Mouse (Mus musculus): ENCODE results near the gene Muc1. TPM values are rescaled to one million over a fixed set of nuclear protein-coding genes. Genes with fewer than 3 reads are reported as not detected.
A peak's percentile ranks its signal among the peaks of the same experiment; 100 is the strongest.

Muc1 gene
- polyA plus RNA-seq, 1 experiment from 2014 or later = 0.56 TPM

GRCm38 (mm10) chr3:89195979-89196877, 32.6 kb upstream of the Muc1 start:
- H3K27me3 ChIP-seq (replicated peaks) = no peaks in the 10 kb centered on the region
- peak overlapping the region; percentile 80 for H3K27ac ChIP-seq (replicated peaks)
- peaks cover 11% of the 10 kb centered on the region for H3K4me1 ChIP-seq
- H3K9ac ChIP-seq (replicated peaks) = peak overlapping the region; percentile 55
- peak overlapping the region; percentile 66 for H3K4me2 ChIP-seq
- no peaks in the 10 kb centered on the region for H3K36me3 ChIP-seq
- H3K4me3 ChIP-seq (replicated peaks) = peak overlapping the region; percentile 44
- 9% methylated on average over 33 of the region's 33 CpGs for WGBS
- no peaks in the 10 kb centered on the region for H3K9me3 ChIP-seq (replicated peaks)
- peak; percentile 95 for ATAC-seq (ENCODE audit: low FRiP score)

GRCm38 (mm10) chr3:89199839-89200238, 29.0 kb upstream of the Muc1 start:
- Histone ChIP-seq H3K4me2 (no peak overlapping the region), H3K36me3 (peaks cover 4% of the 10 kb centered on the region; the same call in 1 of the 2 replicates), H3K4me3 (replicated peaks) (no peak overlapping the region), H3K27ac (replicated peaks) (no peak overlapping the region), H3K4me1 (peaks cover 22% of the 10 kb centered on the region), H3K9ac (replicated peaks) (no peak overlapping the region), H3K27me3 (replicated peaks) (no peaks in the 10 kb centered on the region), H3K9me3 (replicated peaks) (no peaks in the 10 kb centered on the region)
- ATAC-seq (ENCODE audit: low FRiP score) = no peak
- 85% methylated on average over 3 of the region's 3 CpGs for WGBS

GRCm38 (mm10) chr3:89202253-89203141, 26.4 kb upstream of the Muc1 start, which contains the start of gene Gba:
Gene Gba, plus strand, starts transcription at chr3:89202928.
- peak within 1 kb of the TSS; percentile 62 for H3K4me3 ChIP-seq (replicated peaks)
- H3K9ac ChIP-seq (replicated peaks) = peak within 1 kb of the TSS; percentile 63
- ATAC-seq (ENCODE audit: low FRiP score) = peak; percentile 89
- H3K4me1 ChIP-seq = peaks cover 11% of the 10 kb centered on the region
- no peaks in the 10 kb centered on the region for H3K9me3 ChIP-seq (replicated peaks)
- peaks cover 28% of the 10 kb centered on the region for H3K36me3 ChIP-seq
- H3K27me3 ChIP-seq (replicated peaks) = no peaks in the 10 kb centered on the region
- H3K4me2 ChIP-seq = peak within 1 kb of the TSS; percentile 77
- H3K27ac ChIP-seq (replicated peaks) = peak within 1 kb of the TSS; percentile 66
- 26% methylated on average over 13 of the region's 13 CpGs for WGBS

DNA sequence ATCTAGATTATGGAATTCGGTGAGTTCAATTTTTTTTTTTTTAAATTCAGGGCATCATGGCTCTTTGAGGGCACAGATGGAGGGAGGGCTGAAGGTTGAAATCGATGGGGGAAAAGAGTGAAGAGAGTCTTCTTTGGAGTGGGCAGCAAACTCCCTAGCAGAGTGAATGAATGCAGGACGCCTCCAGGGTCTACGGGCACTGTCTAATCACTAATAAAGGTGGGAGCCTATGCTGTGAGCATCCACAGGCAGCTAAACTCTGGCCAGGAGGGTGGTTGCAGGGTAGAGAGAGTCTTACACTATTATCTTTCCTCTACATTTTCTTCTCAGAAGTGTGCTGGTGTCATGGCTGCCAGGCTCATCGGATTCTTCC, 25.7 kb upstream of the Muc1 start:
- no peaks in the 10 kb centered on the region for H3K9me3 ChIP-seq (replicated peaks)
- H3K9ac ChIP-seq (replicated peaks) = peak overlapping the region; percentile 63
- WGBS = 46% methylated on average over 5 of the region's 5 CpGs
- H3K4me3 ChIP-seq (replicated peaks) = peak overlapping the region; percentile 62
- peak overlapping the region; percentile 66 for H3K27ac ChIP-seq (replicated peaks)
- peak overlapping the region; percentile 77 for H3K4me2 ChIP-seq
- H3K27me3 ChIP-seq (replicated peaks) = no peaks in the 10 kb centered on the region
- ATAC-seq (ENCODE audit: low FRiP score) = peak; percentile 48
- peaks cover 11% of the 10 kb centered on the region for H3K4me1 ChIP-seq
- peaks cover 34% of the 10 kb centered on the region for H3K36me3 ChIP-seq

DNA sequence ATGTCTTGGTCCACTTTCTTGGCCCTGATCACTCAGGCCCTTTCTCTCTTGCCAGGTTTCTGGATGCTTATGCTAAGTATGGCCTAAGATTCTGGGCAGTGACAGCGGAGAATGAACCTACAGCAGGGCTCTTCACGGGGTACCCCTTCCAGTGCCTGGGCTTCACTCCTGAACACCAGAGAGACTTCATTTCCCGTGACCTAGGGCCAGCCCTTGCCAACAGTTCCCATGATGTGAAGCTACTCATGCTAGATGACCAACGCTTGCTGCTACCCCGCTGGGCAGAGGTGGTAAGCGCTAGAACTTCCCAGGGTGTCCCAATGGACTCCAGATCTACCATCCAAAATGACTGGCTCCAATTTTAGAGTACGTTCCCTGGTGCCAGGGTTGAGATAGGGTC, 22.8 kb upstream of the Muc1 start:
- no peak for ATAC-seq (ENCODE audit: low FRiP score)
- Histone ChIP-seq H3K9ac (replicated peaks) (no peak overlapping the region), H3K27me3 (replicated peaks) (no peaks in the 10 kb centered on the region), H3K36me3 (peaks cover 63% of the 10 kb centered on the region), H3K4me3 (replicated peaks) (no peak overlapping the region), H3K4me1 (peaks cover 17% of the 10 kb centered on the region), H3K27ac (replicated peaks) (no peak overlapping the region), H3K9me3 (replicated peaks) (no peaks in the 10 kb centered on the region), H3K4me2 (no peak overlapping the region)
- 94% methylated on average over 7 of the region's 7 CpGs for WGBS

- ATAC-seq (ENCODE audit: low FRiP score) = no peak
- Histone ChIP-seq H3K27me3 (replicated peaks) (no peaks in the 10 kb centered on the region), H3K36me3 (peaks cover 64% of the 10 kb centered on the region), H3K4me2 (no peak overlapping the region), H3K9ac (replicated peaks) (no peak overlapping the region), H3K27ac (replicated peaks) (no peak overlapping the region), H3K4me3 (replicated peaks) (no peak overlapping the region), H3K9me3 (replicated peaks) (no peaks in the 10 kb centered on the region), H3K4me1 (peaks cover 21% of the 10 kb centered on the region)
- WGBS = 95% methylated on average over 2 of the region's 2 CpGs
Observed at GRCm38 (mm10) chr3:89206695-89207094, 22.2 kb upstream of the Muc1 start.

DNA sequence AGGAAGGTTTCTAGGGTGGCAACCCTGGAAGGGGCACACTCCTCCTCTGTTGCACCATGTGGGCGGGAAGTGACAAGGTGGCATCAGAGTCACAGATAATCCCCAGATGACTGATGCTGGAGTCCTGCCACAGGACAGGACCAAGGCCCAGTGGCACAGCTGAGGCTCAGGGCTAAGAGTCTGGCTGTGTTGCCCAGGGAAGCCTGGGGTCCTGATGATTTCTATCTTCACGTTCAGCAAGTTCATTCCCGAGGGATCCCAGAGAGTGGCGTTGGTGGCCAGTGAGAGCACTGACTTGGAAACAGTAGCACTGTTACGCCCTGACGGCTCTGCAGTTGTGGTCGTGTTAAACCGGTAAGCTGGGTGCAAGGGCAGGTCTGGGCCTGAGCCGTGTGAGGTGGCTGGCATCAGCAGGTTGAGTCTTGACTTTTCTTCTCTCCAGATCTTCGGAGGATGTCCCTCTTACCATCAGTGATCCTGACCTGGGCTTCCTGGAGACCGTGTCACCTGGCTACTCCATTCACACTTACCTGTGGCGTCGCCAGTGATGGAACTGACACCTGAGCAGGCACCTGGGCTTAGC, 20.7 kb upstream of the Muc1 start:
- H3K27ac ChIP-seq (replicated peaks) = no peak overlapping the region
- H3K9ac ChIP-seq (replicated peaks) = no peak overlapping the region
- H3K9me3 ChIP-seq (replicated peaks) = no peaks in the 10 kb centered on the region
- WGBS = 92% methylated on average over 13 of the region's 13 CpGs
- no peaks in the 10 kb centered on the region for H3K27me3 ChIP-seq (replicated peaks)
- H3K4me2 ChIP-seq = no peak overlapping the region
- no peak for ATAC-seq (ENCODE audit: low FRiP score)
- peaks cover 33% of the 10 kb centered on the region for H3K4me1 ChIP-seq
- no peak overlapping the region for H3K4me3 ChIP-seq (replicated peaks)
- H3K36me3 ChIP-seq = peaks cover 64% of the 10 kb centered on the region

GRCm38 (mm10) chr3:89208736-89209135, 20.1 kb upstream of the Muc1 start:
- Histone ChIP-seq H3K4me2 (no peak overlapping the region), H3K4me1 (peaks cover 32% of the 10 kb centered on the region), H3K27me3 (replicated peaks) (no peaks in the 10 kb centered on the region), H3K27ac (replicated peaks) (no peak overlapping the region), H3K9me3 (replicated peaks) (no peaks in the 10 kb centered on the region), H3K36me3 (peaks cover 64% of the 10 kb centered on the region), H3K9ac (replicated peaks) (no peak overlapping the region), H3K4me3 (replicated peaks) (no peak overlapping the region)
- 87% methylated on average over 6 of the region's 6 CpGs for WGBS
- ATAC-seq (ENCODE audit: low FRiP score) = no peak

DNA sequence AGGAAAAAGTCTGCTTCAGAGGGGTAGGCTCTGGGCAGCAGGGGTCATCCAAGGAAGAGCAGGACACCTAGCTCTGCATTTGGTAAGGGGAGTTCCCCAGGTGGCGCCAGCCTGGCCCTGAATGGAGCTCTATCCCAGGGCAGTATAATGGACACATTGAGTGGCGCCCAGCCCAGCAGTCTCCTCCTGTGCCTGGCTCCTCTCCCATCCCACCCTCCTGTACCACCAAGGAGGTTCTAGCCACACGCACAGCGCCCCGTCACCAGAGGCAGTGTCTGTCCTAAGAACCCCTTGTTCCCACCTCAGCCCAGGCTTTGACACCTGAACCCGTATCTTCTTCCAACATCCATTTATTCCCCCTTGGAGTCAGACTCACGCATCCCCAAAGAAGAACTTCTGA, 19.1 kb upstream of the Muc1 start:
- Histone ChIP-seq H3K36me3 (peaks cover 59% of the 10 kb centered on the region), H3K9ac (replicated peaks) (no peak overlapping the region), H3K4me1 (peaks cover 32% of the 10 kb centered on the region), H3K9me3 (replicated peaks) (no peaks in the 10 kb centered on the region), H3K4me3 (replicated peaks) (no peak overlapping the region), H3K27me3 (replicated peaks) (no peaks in the 10 kb centered on the region), H3K4me2 (no peak overlapping the region), H3K27ac (replicated peaks) (no peak overlapping the region)
- no peak for ATAC-seq (ENCODE audit: low FRiP score)
- WGBS = 89% methylated on average over 7 of the region's 7 CpGs

DNA sequence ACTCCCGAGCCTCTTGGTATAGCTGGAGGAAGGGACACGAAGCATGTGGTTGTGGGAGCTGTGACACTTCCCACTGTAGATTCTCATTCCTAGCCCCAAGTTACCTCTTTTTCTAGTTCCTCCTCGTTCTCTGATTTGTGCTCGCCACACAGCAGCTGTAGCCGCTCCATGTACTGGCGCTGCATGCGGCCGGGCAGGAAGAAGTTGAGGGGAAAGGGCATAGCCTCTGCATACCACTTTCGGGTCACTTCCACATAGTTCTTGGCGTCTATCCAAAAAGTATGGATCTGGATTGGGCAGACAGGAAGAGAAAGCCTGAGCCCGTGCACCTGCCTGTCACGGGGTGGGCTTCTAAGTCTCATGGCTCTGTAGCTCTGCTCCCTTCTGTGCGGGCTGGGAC, 18.7 kb upstream of the Muc1 start:
- H3K9ac ChIP-seq (replicated peaks) = no peak overlapping the region
- peaks cover 37% of the 10 kb centered on the region for H3K4me1 ChIP-seq
- H3K4me3 ChIP-seq (replicated peaks) = no peak overlapping the region
- H3K36me3 ChIP-seq = peaks cover 59% of the 10 kb centered on the region
- H3K27ac ChIP-seq (replicated peaks) = no peak overlapping the region; the same call in 1 of the 2 replicates
- no peaks in the 10 kb centered on the region for H3K27me3 ChIP-seq (replicated peaks)
- no peak overlapping the region for H3K4me2 ChIP-seq
- 87% methylated on average over 13 of the region's 13 CpGs for WGBS
- no peaks in the 10 kb centered on the region for H3K9me3 ChIP-seq (replicated peaks)
- ATAC-seq (ENCODE audit: low FRiP score) = no peak

GRCm38 (mm10) chr3:89210731-89211130, 18.1 kb upstream of the Muc1 start:
- no peak overlapping the region for H3K4me3 ChIP-seq (replicated peaks)
- WGBS = 77% methylated on average over 7 of the region's 7 CpGs
- peaks cover 42% of the 10 kb centered on the region for H3K4me1 ChIP-seq
- ATAC-seq (ENCODE audit: low FRiP score) = no peak
- H3K36me3 ChIP-seq = peaks cover 53% of the 10 kb centered on the region
- no peak overlapping the region for H3K4me2 ChIP-seq
- no peaks in the 10 kb centered on the region for H3K27me3 ChIP-seq (replicated peaks)
- H3K27ac ChIP-seq (replicated peaks) = no peak overlapping the region; the same call in 1 of the 2 replicates
- H3K9ac ChIP-seq (replicated peaks) = no peak overlapping the region
- no peaks in the 10 kb centered on the region for H3K9me3 ChIP-seq (replicated peaks)
